ENCODE assay signal across 24 mouse cellular contexts in the genomic region with DNA sequence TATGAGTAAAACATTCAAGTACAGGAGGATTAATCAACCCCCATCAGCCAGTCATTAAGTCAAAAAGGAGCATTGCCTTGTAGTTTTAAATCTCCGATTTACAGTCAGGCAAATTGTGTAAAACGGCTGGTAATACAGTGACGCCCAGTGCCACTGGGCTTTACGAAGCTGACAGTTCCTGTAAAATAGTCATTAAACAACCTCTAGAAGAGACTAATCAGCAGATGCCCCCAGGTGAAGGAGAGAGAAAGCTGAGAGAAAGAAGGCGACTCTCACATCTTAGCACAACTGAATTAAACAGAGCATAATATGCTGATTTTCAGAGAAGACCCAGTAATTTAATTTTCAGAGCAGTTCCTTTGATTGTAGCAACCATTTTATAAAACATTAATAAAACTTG.
"Had no signal": no experiment of that assay in that cellular context is flagged by ENCODE, and none has a peak within 500 bp of the region (broad histone marks: within the 10 kb centered on the region; RNA-seq: fewer than 3 reads in every experiment).

No protein-coding gene starts in this region.

- H3K4me2 ChIP-seq: heart, embryonic 12.5 days; hindbrain, embryonic 13.5 days; hindbrain, embryonic 15.5 days; intestine, embryonic 15.5 days; limb, embryonic 12.5 days; liver, embryonic 11.5 days had no signal

- H3K4me1 ChIP-seq: heart, embryonic 10.5 days; heart, embryonic 12.5 days; intestine, embryonic 15.5 days; limb, embryonic 10.5 days; limb, embryonic 12.5 days had no signal

- H3K9me3 ChIP-seq: heart, embryonic 10.5 days; heart, embryonic 12.5 days; hindbrain, embryonic 13.5 days; hindbrain, embryonic 15.5 days; intestine, embryonic 15.5 days; limb, embryonic 10.5 days; limb, embryonic 12.5 days had no signal

- DNase-seq: gastrocnemius, adult 2 months; gastrocnemius, postnatal 10 days; gastrocnemius, postnatal 25 days; heart, adult 18-20 months; heart, postnatal 10 days; heart, postnatal 4 days; kidney, adult 18-20 months; kidney, adult 8-10 months; kidney, postnatal 10 days; kidney, postnatal 25 days; kidney, postnatal 4 days; liver had no signal

- H3K36me3 ChIP-seq: heart, embryonic 10.5 days; heart, embryonic 12.5 days; hindbrain, embryonic 13.5 days; hindbrain, embryonic 15.5 days; intestine, embryonic 15.5 days; limb, embryonic 10.5 days; limb, embryonic 12.5 days had no signal

- H3K4me3 ChIP-seq: gastrocnemius, adult 2 months; heart, embryonic 10.5 days; heart, embryonic 12.5 days; hindbrain, embryonic 13.5 days; hindbrain, embryonic 15.5 days; intestine, embryonic 15.5 days; layer of hippocampus, adult 2 months; left cerebral cortex, adult 2 months; limb, embryonic 10.5 days; limb, embryonic 12.5 days had no signal

- ATAC-seq: inflammation-experienced regulatory T-cells, adult 6 months; intestine, embryonic 15.5 days; intestine, postnatal 0 days had no signal

- H3K9ac ChIP-seq: heart, embryonic 12.5 days; hindbrain, embryonic 13.5 days; hindbrain, embryonic 15.5 days; intestine, embryonic 15.5 days; limb, embryonic 12.5 days had no signal

- H3K27me3 ChIP-seq: heart, embryonic 12.5 days; hindbrain, embryonic 13.5 days; hindbrain, embryonic 15.5 days; intestine, embryonic 15.5 days; limb, embryonic 12.5 days had no signal

- H3K27ac ChIP-seq: gastrocnemius, adult 2 months; heart, embryonic 10.5 days; hindbrain, embryonic 13.5 days; hindbrain, embryonic 15.5 days; intestine, embryonic 15.5 days; layer of hippocampus, adult 2 months; left cerebral cortex, adult 2 months; limb, embryonic 10.5 days; limb, embryonic 12.5 days had no signal
